Mouse (Mus musculus): ENCODE results near the gene Tmem80.

Gene Tmem80

DNA sequence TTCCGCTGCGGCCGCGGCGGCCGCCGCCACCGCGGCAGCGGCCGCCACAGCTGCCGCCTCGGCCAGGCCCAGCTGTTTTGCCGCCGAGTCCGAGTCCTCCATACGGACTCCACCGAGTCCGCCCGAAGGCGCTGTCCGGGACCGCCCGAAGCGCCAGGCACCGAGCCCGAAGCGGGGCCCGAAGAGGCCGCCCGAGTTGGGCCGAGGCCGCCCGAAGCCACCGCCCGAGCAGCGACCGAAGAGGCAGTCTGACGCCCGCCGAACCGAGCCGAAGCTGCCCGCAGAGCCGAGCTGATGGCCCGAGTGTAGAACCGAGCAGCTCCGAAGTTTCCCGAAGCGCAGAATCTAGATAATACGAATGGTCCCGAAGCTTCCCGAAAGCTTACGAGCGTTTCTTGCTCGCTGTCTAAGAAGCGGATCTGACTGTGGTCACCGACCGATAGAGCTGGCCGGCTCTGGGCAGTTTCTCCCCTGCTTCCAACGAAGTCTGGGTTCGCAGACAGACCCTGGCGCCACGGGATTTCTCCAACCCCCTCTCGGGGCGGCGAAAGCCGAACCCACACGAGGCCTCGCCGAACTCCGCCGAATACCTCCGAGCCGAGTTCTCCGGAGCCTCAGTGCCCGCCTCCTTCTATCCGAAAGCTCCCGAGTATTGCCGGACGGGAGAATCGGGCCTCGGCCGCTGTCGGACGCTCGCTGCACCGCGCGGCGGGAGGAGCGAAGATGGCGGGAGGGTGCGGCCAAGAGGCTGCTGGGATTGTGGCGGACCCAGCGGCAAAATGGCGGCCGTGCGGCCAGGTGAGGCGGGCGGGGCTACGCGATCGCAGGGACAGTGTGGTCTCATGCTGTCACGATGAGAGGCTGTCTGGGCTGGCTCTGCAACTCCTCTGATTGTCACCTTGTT is at the start of gene Tmem80, which contains the start of gene Deaf1:
Gene Tmem80 (plus strand): TSS at position 271 of the 904 bp plus-strand sequence.
Gene Deaf1 (minus strand): TSS at position 222 of the 904 bp plus-strand sequence.
- peak; percentile 86 for DNase-seq (ENCODE audit: extremely low read depth, low read depth)

DNA sequence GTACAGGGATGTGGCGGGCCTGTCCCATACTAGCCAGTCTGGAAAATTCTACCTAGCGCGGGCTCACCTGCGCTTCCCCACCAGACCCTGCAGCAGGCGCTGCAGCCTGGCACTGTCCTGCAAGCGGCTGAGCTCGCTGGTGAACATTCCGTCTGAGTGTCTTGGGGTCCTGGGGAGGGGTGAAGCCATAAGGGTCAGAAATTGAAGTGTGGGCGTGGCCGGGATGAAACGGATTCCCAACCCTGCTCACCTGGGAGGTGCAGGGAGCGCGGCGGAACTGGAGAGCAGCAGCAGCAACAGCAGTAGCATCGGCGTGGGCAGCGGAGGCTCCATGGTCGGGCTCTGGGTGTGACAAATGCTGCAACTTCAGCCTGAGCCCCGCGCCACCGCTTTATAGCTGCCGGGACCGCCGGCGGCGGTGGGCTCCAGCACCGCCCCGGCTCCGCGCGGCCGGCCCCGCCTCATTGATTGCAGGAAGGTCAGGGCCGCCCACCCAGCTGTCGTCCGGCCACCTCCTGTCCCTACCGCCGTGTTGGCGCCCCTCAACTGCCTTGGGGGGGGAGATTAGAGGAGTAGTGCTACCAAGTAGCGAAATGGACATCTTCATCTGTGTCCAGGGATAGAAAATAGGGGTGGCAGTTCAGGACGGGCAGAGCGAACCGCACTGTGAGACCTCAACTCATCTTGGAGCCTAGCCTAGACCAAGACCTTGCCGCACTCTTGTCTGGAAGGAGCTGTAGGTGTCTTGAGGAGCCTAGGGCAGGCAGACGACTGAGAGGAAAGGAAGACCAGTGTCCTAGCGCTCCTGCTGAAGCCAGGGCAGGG is 48.6 kb upstream of the Tmem80 start, which contains the start of gene Sct:
Gene Sct (minus strand): TSS at position 368 of the 825 bp plus-strand sequence.
- DNase-seq (ENCODE audit: extremely low read depth, low read depth) = no peak

DNA sequence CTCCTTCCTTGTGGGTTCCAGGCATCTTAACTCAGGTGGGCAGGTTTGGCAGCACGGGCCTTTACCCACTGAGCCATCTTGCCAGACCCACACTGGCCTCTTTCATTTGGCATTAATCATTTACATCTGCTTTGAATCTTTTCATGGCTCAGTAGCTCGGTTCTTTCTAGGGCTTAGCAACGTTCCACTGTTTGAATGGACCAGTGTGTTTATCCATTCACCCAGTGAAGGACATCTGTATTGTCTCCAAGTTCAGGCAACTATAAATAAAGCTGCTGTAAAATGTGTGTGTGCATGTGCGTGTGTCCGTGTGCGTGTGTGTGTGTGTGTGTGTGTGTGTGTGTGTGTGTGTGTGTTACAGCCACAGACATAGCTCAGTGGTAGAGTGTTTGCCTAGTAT is 46.1 kb upstream of the Tmem80 start:
- no peak for DNase-seq (ENCODE audit: extremely low read depth, low read depth)

DNA sequence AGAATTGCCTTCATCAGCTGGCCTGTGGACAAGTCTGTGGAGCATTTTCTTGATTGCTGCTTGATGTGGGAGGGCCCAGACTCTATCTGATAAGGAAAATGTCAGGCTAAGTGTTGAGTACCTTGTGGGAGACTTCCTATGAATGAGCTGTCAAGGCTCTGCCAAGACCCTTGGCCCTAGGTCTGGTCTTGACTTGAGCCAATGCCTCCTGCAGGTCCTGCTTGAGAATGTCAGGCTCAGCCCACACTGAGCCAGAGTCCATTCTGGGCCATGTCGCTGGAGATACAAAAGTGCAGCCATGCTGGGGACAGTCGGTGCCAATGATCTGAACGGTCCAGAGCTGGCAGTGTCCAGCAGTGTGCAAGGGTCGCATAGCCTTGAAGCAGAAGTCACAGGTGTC is 44.8 kb upstream of the Tmem80 start:
- DNase-seq (ENCODE audit: extremely low read depth, low read depth) = no peak

DNA sequence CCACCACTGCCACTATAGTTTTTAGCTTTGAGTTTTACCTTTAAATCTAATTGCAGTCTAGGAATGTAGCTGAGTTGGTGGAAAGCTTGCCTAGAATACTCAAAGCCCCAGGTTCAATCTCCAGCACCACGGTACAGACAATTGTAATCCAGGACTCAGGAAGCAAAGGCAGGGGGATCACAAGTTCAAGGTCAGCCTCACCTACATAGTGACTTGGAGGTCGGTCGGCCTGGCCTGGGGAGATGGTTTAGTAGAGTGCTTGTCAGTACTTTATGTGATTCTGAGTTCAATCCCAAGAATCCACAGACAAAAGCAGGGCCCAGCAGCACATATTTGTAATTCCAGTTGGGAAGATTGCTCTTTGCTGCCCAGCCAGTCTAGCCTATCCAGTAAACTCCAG is 39.5 kb upstream of the Tmem80 start:
- no peak for DNase-seq (ENCODE audit: extremely low read depth, low read depth)

DNA sequence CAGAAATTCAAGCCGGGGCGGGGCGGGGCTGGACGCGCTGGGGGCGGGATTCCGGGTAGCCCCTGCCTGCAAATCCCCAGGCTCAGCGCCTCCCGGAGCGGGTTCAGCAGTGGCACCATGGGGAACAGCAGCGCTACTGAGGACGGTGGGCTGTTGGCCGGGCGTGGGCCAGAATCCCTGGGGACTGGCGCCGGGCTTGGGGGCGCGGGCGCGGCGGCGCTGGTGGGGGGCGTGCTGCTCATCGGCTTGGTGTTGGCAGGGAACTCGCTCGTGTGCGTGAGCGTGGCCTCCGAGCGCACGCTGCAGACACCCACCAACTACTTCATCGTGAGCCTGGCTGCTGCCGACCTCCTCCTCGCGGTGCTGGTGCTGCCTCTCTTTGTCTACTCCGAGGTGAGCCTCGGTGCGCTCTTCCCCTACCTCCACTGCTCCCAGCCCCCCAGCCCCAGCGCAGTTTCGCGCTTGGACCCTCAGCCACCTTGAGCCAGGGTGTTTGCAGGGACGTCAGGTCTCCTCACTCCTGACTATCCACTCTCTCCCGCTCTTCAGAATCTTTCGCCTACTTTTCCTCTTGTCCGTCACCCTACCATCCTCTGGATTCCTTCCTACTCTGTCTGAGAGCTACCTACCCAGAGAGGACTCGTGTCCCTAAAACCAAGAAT is 35.5 kb upstream of the Tmem80 start, which contains the start of gene Drd4:
Gene Drd4 (plus strand): TSS at position 86 of the 662 bp plus-strand sequence.
- DNase-seq (ENCODE audit: extremely low read depth, low read depth) = no peak

DNA sequence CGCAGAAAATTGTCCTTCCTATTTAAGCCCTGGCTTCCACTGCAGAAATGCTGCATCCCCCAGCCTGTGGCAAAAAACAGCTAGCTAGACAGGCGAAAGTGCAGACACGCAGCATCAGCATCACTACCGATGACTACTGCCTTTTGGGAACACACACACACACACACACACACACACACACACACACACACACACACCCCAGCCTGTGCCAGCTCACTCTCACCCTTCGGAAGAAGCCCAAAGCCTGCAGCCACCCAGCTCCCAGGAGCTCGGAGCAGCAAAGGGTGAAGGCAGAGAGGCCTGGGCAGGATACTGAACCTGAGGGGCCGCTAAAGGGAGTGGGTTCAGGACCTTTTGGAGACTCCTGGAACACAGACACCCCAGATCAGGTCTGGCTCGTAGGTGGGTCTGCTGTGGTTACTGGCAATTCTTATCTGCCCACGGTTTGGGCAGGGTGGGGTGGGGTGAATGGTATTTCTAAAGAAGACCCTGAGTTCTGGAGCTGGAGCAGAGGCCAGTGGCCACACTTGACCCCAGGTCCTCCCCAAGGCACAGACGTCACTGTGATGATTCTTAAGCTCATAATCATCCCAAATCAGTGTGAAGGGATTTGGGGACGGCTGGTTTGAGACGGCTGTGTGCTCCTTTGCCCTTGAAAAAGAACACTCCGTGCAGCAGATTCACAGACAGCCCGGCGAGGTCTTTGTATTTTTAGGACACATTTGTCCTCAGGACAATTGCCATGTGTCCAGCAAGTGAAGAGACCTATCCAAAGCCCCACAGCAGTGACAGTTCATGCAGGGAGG is 34.8 kb upstream of the Tmem80 start:
- DNase-seq (ENCODE audit: extremely low read depth, low read depth) = no peak

DNA sequence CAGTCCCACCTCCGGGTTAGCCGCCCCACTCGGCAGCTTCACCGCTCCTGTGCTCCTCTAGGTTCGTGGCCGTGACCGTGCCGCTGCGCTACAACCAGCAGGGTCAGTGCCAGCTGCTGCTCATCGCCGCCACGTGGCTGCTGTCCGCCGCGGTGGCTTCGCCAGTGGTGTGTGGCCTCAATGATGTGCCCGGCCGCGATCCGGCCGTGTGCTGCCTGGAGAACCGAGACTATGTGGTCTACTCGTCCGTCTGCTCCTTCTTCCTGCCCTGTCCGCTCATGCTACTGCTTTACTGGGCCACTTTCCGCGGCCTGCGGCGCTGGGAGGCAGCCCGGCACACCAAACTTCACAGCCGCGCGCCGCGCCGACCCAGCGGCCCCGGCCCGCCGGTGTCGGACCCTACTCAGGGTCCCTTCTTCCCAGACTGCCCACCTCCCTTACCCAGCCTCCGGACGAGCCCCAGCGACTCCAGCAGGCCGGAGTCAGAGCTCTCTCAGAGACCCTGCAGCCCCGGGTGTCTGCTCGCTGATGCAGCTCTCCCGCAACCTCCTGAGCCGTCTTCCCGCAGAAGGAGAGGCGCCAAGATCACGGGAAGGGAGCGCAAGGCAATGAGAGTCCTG is 33.6 kb upstream of the Tmem80 start:
- no peak for DNase-seq (ENCODE audit: extremely low read depth, low read depth)

DNA sequence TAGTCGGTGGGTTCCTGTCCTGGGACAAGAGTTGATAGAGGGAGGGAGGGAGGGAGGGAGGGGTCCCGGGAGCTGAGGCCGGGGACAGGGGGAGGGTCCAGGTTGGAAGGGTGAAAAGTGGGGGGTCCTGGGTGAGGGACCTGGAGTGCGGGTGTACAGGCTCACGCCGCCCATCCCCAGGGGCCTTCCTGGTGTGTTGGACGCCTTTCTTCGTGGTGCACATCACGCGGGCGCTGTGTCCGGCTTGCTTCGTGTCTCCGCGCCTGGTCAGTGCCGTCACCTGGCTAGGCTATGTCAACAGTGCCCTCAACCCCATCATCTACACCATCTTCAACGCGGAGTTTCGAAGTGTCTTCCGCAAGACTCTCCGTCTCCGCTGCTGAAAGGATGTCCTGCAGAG is 33.1 kb upstream of the Tmem80 start:
- no peak for DNase-seq (ENCODE audit: extremely low read depth, low read depth)

DNA sequence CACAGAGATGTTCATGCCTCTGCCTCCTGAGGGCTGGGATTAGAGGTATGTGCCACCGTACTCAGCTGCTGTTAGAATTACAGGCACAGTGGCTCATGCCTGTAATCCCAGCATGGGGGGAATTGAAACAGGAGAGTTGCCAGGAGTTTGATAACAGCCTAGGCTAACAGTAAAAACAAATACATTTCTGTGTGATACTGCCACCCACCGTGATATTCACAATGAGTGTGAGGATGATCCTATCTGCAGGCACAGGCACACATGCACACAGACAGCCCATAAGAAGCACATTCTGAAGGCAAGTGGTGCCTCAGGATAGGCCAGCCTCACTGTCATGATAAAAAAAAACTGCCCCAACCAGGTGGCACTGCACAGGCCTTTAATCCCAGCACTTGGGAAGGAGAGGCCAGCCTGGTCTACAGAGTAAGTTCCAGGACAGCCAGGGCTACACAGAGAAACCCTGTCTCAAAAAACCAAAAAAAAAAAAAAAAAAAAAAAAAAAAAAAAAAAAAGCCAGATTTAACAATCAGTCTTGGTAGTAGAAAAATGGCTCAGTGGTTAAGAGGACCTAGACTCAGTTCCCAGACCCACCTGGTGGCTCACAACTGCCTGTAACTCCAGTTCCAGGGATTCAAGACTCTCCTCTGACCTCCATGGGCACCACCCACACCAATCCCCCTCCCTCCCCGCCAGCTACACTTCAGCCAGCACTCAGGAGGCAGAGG is 29.5 kb upstream of the Tmem80 start:
- DNase-seq (ENCODE audit: extremely low read depth, low read depth) = no peak

DNA sequence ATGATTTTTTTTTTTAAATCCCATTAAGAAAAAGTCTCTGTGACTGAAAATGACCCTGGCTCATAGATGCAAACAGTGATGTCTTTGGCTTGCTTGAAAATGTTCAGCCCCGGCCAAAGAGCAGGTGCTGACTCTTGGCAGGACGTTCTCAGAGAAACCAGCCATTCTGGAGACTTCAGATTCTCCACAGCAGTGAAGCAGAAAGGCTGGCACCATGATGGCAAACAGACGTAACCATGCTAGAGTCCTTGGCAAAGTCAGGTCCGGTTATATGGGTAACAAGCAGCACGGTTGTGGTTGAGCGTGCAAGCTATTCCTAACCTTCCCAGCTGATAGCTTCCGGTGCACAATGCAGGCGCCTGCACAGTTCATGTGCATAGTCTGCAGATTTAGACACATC is 28.4 kb upstream of the Tmem80 start:
- no peak for DNase-seq (ENCODE audit: extremely low read depth, low read depth)

DNA sequence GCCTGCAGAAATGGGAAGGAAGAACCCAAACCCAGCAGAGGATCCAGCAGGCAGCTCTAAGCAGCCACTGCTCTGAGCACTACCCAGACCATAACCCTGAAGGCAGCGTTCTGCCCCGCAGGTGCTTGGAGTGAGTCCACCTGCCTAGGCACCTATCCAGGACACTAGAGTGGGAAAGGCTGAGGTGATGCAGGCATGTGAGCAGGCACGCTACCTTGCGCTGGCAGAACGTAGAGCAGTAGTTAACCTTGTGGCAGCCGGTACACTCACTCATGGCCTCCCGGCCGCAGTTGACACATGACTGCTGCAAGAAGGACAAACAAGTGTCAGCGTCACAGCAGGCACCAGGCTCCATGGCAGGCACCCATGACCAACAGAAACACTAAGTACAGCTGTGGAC is 26.2 kb upstream of the Tmem80 start:
- DNase-seq (ENCODE audit: extremely low read depth, low read depth) = no peak

DNA sequence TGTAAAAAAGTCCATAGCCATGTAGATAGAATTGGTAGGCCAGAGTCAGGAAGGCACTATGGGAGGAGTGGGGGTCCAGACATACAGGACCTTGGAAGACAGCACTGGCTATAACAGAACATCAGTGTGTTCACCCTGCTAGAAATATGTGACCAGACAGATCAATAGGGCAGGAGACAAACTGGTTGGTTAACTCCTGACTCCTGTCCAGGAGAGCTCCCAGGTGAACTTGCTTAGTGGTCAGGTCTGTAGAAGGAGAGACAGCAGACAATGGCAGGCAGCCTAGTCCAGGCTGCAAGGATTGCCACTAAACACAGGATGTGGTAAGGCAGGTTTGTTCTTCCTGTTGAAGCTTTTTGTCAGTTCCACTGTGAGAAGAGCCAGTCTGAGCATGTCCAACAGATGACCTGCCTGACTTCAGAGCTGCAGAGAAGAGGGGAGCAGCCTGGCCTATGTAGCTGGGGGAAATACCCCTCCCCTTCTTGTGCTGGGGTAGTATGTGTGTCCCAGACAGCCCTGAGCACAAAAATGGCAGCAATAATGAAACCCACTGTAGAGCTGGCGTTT is 24.8 kb upstream of the Tmem80 start:
- no peak for DNase-seq (ENCODE audit: extremely low read depth, low read depth)

DNA sequence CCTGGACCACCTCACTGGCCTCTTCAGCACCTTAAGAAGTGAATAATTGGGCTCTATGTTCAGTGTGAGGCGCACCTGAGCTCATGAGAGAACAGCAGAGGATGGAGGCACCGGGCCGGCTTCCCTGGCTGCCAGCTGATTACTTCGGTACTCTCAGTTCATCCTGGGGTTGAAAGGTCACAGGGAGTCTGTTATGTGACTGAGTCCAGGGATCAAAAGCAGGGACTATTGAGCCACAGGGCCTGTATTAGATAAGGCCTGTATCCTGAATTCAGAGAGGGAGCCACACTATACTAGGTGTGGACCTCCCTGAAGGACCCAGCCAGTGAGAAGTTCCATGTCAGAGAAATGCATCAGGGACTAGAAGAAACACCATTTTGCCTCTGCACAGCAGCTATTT is 23.0 kb upstream of the Tmem80 start:
- no peak for DNase-seq (ENCODE audit: extremely low read depth, low read depth)

DNA sequence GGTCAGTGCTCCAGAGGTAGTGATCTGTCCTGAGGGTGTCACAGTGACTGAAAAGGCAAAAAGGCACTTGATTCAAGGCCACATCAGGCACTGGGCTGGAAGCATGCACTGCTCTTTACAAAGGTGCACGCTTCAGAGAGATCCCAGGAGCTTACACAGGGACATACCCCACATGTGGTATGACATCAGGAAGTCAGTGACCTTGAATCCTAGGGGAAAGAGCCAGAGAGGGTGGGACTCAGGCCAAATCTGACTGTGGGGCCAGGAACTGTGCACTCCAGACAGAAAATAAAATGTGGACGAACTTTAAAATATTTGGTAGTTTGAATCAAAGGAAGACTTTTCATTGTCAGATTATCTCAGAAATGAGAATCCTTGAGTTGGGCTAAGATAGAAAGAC is 13.1 kb upstream of the Tmem80 start:
- DNase-seq (ENCODE audit: extremely low read depth, low read depth) = no peak

DNA sequence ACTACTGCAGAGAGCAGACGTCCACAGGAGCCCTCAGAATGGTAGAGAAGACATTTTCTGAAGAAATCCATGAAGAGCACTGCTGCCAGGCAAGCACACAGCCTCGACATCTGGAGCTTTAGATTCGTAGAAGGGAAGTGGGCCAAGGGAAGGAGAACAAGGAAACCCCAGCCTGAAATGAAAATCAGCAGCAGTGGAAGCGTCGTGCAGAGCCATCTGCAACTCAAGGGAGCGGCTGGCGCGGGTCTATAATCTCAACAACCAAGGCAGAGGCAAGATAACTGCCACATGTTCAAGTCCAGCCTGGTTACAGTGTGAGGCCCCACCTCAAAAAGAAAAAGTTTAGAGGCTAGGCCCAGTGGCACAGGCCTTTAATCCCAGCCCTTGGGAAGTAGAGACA is 12.5 kb upstream of the Tmem80 start:
- no peak for DNase-seq (ENCODE audit: extremely low read depth, low read depth)

DNA sequence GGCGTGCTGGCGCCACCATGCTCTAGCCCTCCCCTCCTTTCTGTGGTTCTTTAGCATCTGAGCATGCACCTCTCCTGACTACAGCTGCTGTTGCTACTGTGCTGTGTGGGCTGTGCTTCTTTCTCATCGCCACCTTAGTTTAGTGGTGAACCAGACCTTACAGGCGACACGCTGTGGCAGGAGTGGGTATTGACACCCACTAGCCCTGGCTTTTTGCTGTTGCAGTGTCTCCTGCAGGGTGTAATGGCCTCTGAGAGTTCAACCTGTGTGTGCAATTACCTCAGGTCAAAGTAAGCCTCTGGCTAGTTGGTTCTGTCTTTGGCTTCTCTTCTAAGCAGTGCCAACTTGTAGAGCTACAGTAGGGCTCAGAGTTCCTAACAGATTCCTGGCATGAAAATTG is 11.6 kb upstream of the Tmem80 start:
- DNase-seq (ENCODE audit: extremely low read depth, low read depth) = no peak

DNA sequence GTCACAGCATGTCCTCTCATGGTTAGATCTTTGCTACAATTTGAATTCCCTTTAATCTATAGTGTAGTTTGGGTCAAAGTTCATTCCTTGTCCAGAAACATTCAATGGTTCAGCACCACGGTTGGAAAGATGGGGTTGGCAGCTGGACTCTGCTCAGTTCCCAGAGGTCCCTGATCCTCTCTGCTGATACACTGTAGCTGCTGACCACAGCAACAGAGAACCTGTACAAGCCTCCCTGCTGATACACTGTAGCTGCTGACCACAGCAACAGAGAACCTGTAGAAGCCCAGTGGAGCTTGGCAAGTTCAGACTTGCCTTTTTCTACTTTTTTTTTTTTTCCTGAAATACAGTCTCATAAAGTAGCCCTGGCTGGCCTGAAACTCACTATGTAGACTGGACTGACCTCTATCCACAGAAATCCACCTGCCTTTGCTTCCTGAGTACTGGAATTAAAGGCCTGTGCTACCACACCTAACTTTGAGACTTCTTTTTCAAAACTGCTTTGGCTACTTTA is 9.9 kb upstream of the Tmem80 start:
- DNase-seq (ENCODE audit: extremely low read depth, low read depth) = no peak

DNA sequence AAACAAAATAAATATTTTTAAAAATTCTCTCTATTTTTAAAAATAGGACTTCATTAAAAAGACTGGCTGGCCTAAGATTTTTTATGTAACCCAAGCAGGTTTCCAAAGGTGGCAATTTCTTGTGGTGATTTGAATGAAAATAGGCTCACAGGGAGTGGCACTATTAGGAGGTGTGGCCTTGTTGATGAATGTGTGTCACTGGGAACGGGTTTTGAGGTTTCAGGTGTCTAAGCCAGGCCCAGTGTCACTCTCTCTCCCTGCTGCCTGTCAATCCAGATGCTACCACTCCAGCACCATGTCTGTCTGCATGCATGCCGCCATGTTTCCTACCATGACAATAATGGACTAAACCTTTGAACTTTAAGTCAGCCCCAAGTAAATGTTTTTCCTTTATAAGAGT is 8.1 kb upstream of the Tmem80 start:
- no peak for DNase-seq (ENCODE audit: extremely low read depth, low read depth)
